In genomic region chr7:4557167-4557560, GRCm38 (mm10) we compare ENCODE assay signal across 17 mouse cellular contexts. TPM values are rescaled to one million over a fixed set of nuclear protein-coding genes. Genes with fewer than 3 reads are reported as not detected.
A peak's percentile ranks its signal among the peaks of the same experiment; 100 is the strongest.
DNase-seq lines count a peak whose midpoint lies in the region; ATAC-seq and TF ChIP-seq lines count a peak whose summit lies in the region.
"Had no signal": no experiment of that assay in that cellular context is flagged by ENCODE, and none has a peak within 500 bp of the region (broad histone marks: within the 10 kb centered on the region; RNA-seq: fewer than 3 reads in every experiment).

No protein-coding gene starts in this region.

- no peaks in the 10 kb centered on the region for H3K9me3 ChIP-seq in intestine, embryonic 15.5 days
- no peaks in the 10 kb centered on the region for H3K9me3 ChIP-seq in intestine, postnatal 0 days (ENCODE audit: control insufficient read depth)
- H3K9me3 ChIP-seq in forebrain, embryonic 14.5 days (replicated peaks; ENCODE audit: control insufficient read depth, low read length) = no peaks in the 10 kb centered on the region
- H3K9me3 ChIP-seq in hindbrain, embryonic 16.5 days (ENCODE audit: control insufficient read depth, low read length) = no peaks in the 10 kb centered on the region
- H3K9me3 ChIP-seq in neural tube, embryonic 12.5 days = no peaks in the 10 kb centered on the region
- H3K9me3 ChIP-seq: embryonic facial prominence, embryonic 15.5 days; heart, embryonic 13.5 days had no signal

- no peak overlapping the region for H3K4me3 ChIP-seq in intestine, embryonic 15.5 days (replicated peaks)
- no peak overlapping the region for H3K4me3 ChIP-seq in intestine, postnatal 0 days (ENCODE audit: low read depth, low read length)
- H3K4me3 ChIP-seq in forebrain, embryonic 14.5 days (ENCODE audit: low read depth, low read length) = no peak overlapping the region
- peak overlapping the region; percentile 12; the same call in 1 of the 2 replicates for H3K4me3 ChIP-seq in hindbrain, embryonic 16.5 days (ENCODE audit: low read length)
- H3K4me3 ChIP-seq in neural tube, embryonic 12.5 days = no peak overlapping the region
- H3K4me3 ChIP-seq: embryonic facial prominence, embryonic 15.5 days; heart, embryonic 13.5 days; layer of hippocampus, adult 2 months; myocyte had no signal

- ATAC-seq in intestine, embryonic 15.5 days = peak; percentile 65
- no peak for ATAC-seq in intestine, postnatal 0 days
- ATAC-seq in forebrain, embryonic 14.5 days = peak; percentile 49
- no peak; the same call in 1 of the 2 replicates for ATAC-seq in hindbrain, embryonic 16.5 days
- ATAC-seq in neural tube, embryonic 12.5 days (ENCODE audit: low FRiP score, low read depth) = peak; percentile 54
- no peak for ATAC-seq in erythroid progenitor cell, adult 5-6 weeks (replicated peaks; ENCODE audit: low FRiP score, poor library complexity, severe bottlenecking)

- DNase-seq in forebrain, embryonic 14.5 days (ENCODE audit: low spot score) = no peak
- DNase-seq in adrenal gland, postnatal 36 days = no peak
- DNase-seq in cerebellum, postnatal 36 days = no peak

- H3K4me1 ChIP-seq in intestine, embryonic 15.5 days (replicated peaks) = 0 out of 2 replicates have a peak, but pooled peaks cover 2% of the 10 kb centered on the region
- H3K4me1 ChIP-seq in intestine, postnatal 0 days (replicated peaks; ENCODE audit: control insufficient read depth, insufficient read depth, low read length) = no peaks in the 10 kb centered on the region
- no peaks in the 10 kb centered on the region for H3K4me1 ChIP-seq in forebrain, embryonic 14.5 days (ENCODE audit: control insufficient read depth, insufficient read depth, low read length)
- no peaks in the 10 kb centered on the region for H3K4me1 ChIP-seq in hindbrain, embryonic 16.5 days (ENCODE audit: control insufficient read depth, insufficient read depth, low read depth, low read length)
- no peaks in the 10 kb centered on the region for H3K4me1 ChIP-seq in neural tube, embryonic 12.5 days
- H3K4me1 ChIP-seq: embryonic facial prominence, embryonic 15.5 days; heart, embryonic 13.5 days had no signal

- H3K9ac ChIP-seq in intestine, embryonic 15.5 days = no peak overlapping the region
- no peak overlapping the region for H3K9ac ChIP-seq in intestine, postnatal 0 days (ENCODE audit: low read depth, low read length)
- no peak overlapping the region for H3K9ac ChIP-seq in forebrain, embryonic 14.5 days (ENCODE audit: low read length)
- 0 out of 2 replicates have a peak overlapping the region, but pooled peaks have one; percentile 3 for H3K9ac ChIP-seq in hindbrain, embryonic 16.5 days (ENCODE audit: low read depth, low read length)
- no peak overlapping the region for H3K9ac ChIP-seq in neural tube, embryonic 12.5 days
- H3K9ac ChIP-seq: embryonic facial prominence, embryonic 15.5 days; heart, embryonic 13.5 days had no signal

- no peak overlapping the region for H3K27ac ChIP-seq in intestine, embryonic 15.5 days
- no peak overlapping the region for H3K27ac ChIP-seq in intestine, postnatal 0 days (ENCODE audit: low read depth, low read length)
- H3K27ac ChIP-seq in forebrain, embryonic 14.5 days (ENCODE audit: low read depth, low read length) = no peak overlapping the region
- no peak overlapping the region; the same call in 1 of the 2 replicates for H3K27ac ChIP-seq in hindbrain, embryonic 16.5 days (ENCODE audit: low read depth, low read length)
- H3K27ac ChIP-seq in neural tube, embryonic 12.5 days = no peak overlapping the region
- H3K27ac ChIP-seq: embryonic facial prominence, embryonic 15.5 days; heart, embryonic 13.5 days; layer of hippocampus, adult 2 months had no signal

- TF ChIP-seq CTCF in intestine, postnatal 0 days (IDR thresholded peaks at IDR 0.05; ENCODE audit: low read depth) = no peak

- no peak overlapping the region for H3K4me2 ChIP-seq in intestine, embryonic 15.5 days (replicated peaks)
- no peak overlapping the region for H3K4me2 ChIP-seq in intestine, postnatal 0 days (replicated peaks; ENCODE audit: low read depth)
- H3K4me2 ChIP-seq in forebrain, embryonic 14.5 days (ENCODE audit: low read length) = peak overlapping the region; percentile 24; the same call in 1 of the 2 replicates
- H3K4me2 ChIP-seq in hindbrain, embryonic 16.5 days (ENCODE audit: low read length) = peak overlapping the region; percentile 50
- 0 out of 2 replicates have a peak overlapping the region, but pooled peaks have one; percentile 22 for H3K4me2 ChIP-seq in neural tube, embryonic 12.5 days (replicated peaks)
- H3K4me2 ChIP-seq: embryonic facial prominence, embryonic 15.5 days; heart, embryonic 13.5 days had no signal

- WGBS in intestine, embryonic 15.5 days = 66% methylated on average over 6 of the region's 6 CpGs
- WGBS in intestine, postnatal 0 days = 62% methylated on average over 6 of the region's 6 CpGs
- WGBS in forebrain, embryonic 14.5 days = 67% methylated on average over 6 of the region's 6 CpGs
- 72% methylated on average over 6 of the region's 6 CpGs for WGBS in hindbrain, embryonic 16.5 days
- 72% methylated on average over 6 of the region's 6 CpGs for WGBS in neural tube, embryonic 12.5 days

- no peaks in the 10 kb centered on the region for H3K27me3 ChIP-seq in intestine, embryonic 15.5 days (replicated peaks)
- H3K27me3 ChIP-seq in intestine, postnatal 0 days (replicated peaks; ENCODE audit: control insufficient read depth, insufficient read depth, low read length) = no peaks in the 10 kb centered on the region
- H3K27me3 ChIP-seq in forebrain, embryonic 14.5 days (replicated peaks; ENCODE audit: control insufficient read depth, insufficient read depth, low read length) = no peaks in the 10 kb centered on the region
- H3K27me3 ChIP-seq in hindbrain, embryonic 16.5 days (replicated peaks; ENCODE audit: control insufficient read depth, insufficient read depth, low read length) = no peaks in the 10 kb centered on the region
- H3K27me3 ChIP-seq in neural tube, embryonic 12.5 days (replicated peaks) = no peaks in the 10 kb centered on the region
- H3K27me3 ChIP-seq: embryonic facial prominence, embryonic 15.5 days had no signal

- no peaks in the 10 kb centered on the region for H3K36me3 ChIP-seq in intestine, embryonic 15.5 days
- H3K36me3 ChIP-seq in intestine, postnatal 0 days (ENCODE audit: control insufficient read depth, insufficient read depth) = peaks cover 12% of the 10 kb centered on the region; the same call in 1 of the 2 replicates
- H3K36me3 ChIP-seq in forebrain, embryonic 14.5 days (ENCODE audit: control insufficient read depth, insufficient read depth, low read length) = no peaks in the 10 kb centered on the region
- H3K36me3 ChIP-seq in hindbrain, embryonic 16.5 days (ENCODE audit: control insufficient read depth, insufficient read depth, low read length) = no peaks in the 10 kb centered on the region
- no peaks in the 10 kb centered on the region for H3K36me3 ChIP-seq in neural tube, embryonic 12.5 days
- H3K36me3 ChIP-seq: embryonic facial prominence, embryonic 15.5 days; heart, embryonic 13.5 days had no signal

RNA-seq across cellular contexts. Expression of gene Syt5, which starts 9.8 kb away (rescaled TPM):
- polyA plus RNA-seq in intestine, embryonic 15.5 days (2015; fragmentation: Nextera tagmentation; extraction: Ambion mirVana) = 7.3 and 7.7 TPM in 2 replicates
- 5.3 and 5.7 TPM in 2 replicates for polyA plus RNA-seq in intestine, postnatal 0 days (2015; fragmentation: Nextera tagmentation; extraction: Ambion mirVana)
- 133 and 153 TPM in 2 replicates for polyA plus RNA-seq in forebrain, embryonic 14.5 days (2014; fragmentation: Nextera tagmentation; extraction: Ambion mirVana)
- 119 and 124 TPM in 2 replicates for polyA plus RNA-seq in hindbrain, embryonic 16.5 days (2015; fragmentation: Nextera tagmentation; extraction: Ambion mirVana)
- polyA plus RNA-seq in neural tube, embryonic 12.5 days (2016; fragmentation: Nextera tagmentation; extraction: Ambion mirVana) = 27.9 and 28.6 TPM in 2 replicates
- 1 to 10 TPM; 6.4 to 9.5 TPM for total RNA-seq in adrenal gland, postnatal 36 days (2021)
- not detected in 2 replicates for total RNA-seq in erythroid progenitor cell, adult 5-6 weeks (2015; ENCODE audit: low replicate concordance)
- not detected in 2 replicates for total RNA-seq in erythroid progenitor cell, adult 5-6 weeks (2017; ENCODE audit: low replicate concordance)
- total RNA-seq: common myeloid progenitor, adult 5-6 weeks; gastrocnemius, postnatal 36 days had no signal

RNA-seq across cellular contexts. Expression of gene Dnaaf3, which starts 24.9 kb away (rescaled TPM):
- 1.1 TPM in 2 replicates for polyA plus RNA-seq in intestine, embryonic 15.5 days (2015; fragmentation: Nextera tagmentation; extraction: Ambion mirVana)
- polyA plus RNA-seq in intestine, postnatal 0 days (2015; fragmentation: Nextera tagmentation; extraction: Ambion mirVana) = 0.33 and 0.54 TPM in 2 replicates
- polyA plus RNA-seq in forebrain, embryonic 14.5 days (2014; fragmentation: Nextera tagmentation; extraction: Ambion mirVana) = 0.55 and 0.72 TPM in 2 replicates
- 2.8 TPM in 2 replicates for polyA plus RNA-seq in hindbrain, embryonic 16.5 days (2015; fragmentation: Nextera tagmentation; extraction: Ambion mirVana)
- polyA plus RNA-seq in neural tube, embryonic 12.5 days (2016; fragmentation: Nextera tagmentation; extraction: Ambion mirVana) = 1.2 and 1.7 TPM in 2 replicates
- total RNA-seq in adrenal gland, postnatal 36 days (2021) = 1 to 10 TPM in 1 of 2 experiments, under 1 TPM in 1; 0.70 to 1.2 TPM
- total RNA-seq in erythroid progenitor cell, adult 5-6 weeks (2015; ENCODE audit: low replicate concordance) = not detected in 2 replicates
- 0.64 TPM in 1 of 2 replicates, not detected in the other for total RNA-seq in erythroid progenitor cell, adult 5-6 weeks (2017; ENCODE audit: low replicate concordance)
- total RNA-seq: gastrocnemius, postnatal 36 days had no signal

RNA-seq across cellular contexts. Expression of gene Tnni3, which starts 33.1 kb away (rescaled TPM):
- 2.2 and 3.0 TPM in 2 replicates for polyA plus RNA-seq in intestine, embryonic 15.5 days (2015; fragmentation: Nextera tagmentation; extraction: Ambion mirVana)
- 1.1 TPM in 2 replicates for polyA plus RNA-seq in intestine, postnatal 0 days (2015; fragmentation: Nextera tagmentation; extraction: Ambion mirVana)
- 0.81 and 1.7 TPM in 2 replicates for polyA plus RNA-seq in forebrain, embryonic 14.5 days (2014; fragmentation: Nextera tagmentation; extraction: Ambion mirVana)
- polyA plus RNA-seq in hindbrain, embryonic 16.5 days (2015; fragmentation: Nextera tagmentation; extraction: Ambion mirVana) = 1.7 and 2.0 TPM in 2 replicates
- 2.8 and 2.9 TPM in 2 replicates for polyA plus RNA-seq in neural tube, embryonic 12.5 days (2016; fragmentation: Nextera tagmentation; extraction: Ambion mirVana)
- under 1 TPM; 0.56 to 0.76 TPM for total RNA-seq in adrenal gland, postnatal 36 days (2021)
- not detected in 2 replicates for total RNA-seq in erythroid progenitor cell, adult 5-6 weeks (2015; ENCODE audit: low replicate concordance)
- not detected in 2 replicates for total RNA-seq in erythroid progenitor cell, adult 5-6 weeks (2017; ENCODE audit: low replicate concordance)

RNA-seq across cellular contexts. Expression of gene Tnnt1, which starts 41.0 kb away (rescaled TPM):
- polyA plus RNA-seq in intestine, embryonic 15.5 days (2015; fragmentation: Nextera tagmentation; extraction: Ambion mirVana) = 21.3 and 27.1 TPM in 2 replicates
- polyA plus RNA-seq in intestine, postnatal 0 days (2015; fragmentation: Nextera tagmentation; extraction: Ambion mirVana) = 20.1 and 24.3 TPM in 2 replicates
- 1.4 and 2.3 TPM in 2 replicates for polyA plus RNA-seq in forebrain, embryonic 14.5 days (2014; fragmentation: Nextera tagmentation; extraction: Ambion mirVana)
- polyA plus RNA-seq in hindbrain, embryonic 16.5 days (2015; fragmentation: Nextera tagmentation; extraction: Ambion mirVana) = 3.7 and 15.9 TPM in 2 replicates
- 58.1 and 75.1 TPM in 2 replicates for polyA plus RNA-seq in neural tube, embryonic 12.5 days (2016; fragmentation: Nextera tagmentation; extraction: Ambion mirVana)
- 1 to 10 TPM; 1.0 to 1.8 TPM for total RNA-seq in adrenal gland, postnatal 36 days (2021)
- total RNA-seq in erythroid progenitor cell, adult 5-6 weeks (2015; ENCODE audit: low replicate concordance) = 1.4 TPM in 1 of 2 replicates, not detected in the other
- 3.9 TPM in 1 of 2 replicates, not detected in the other for total RNA-seq in erythroid progenitor cell, adult 5-6 weeks (2017; ENCODE audit: low replicate concordance)

RNA-seq across cellular contexts. Expression of gene Ptprh, which starts 46.7 kb away (rescaled TPM):
- polyA plus RNA-seq in intestine, embryonic 15.5 days (2015; fragmentation: Nextera tagmentation; extraction: Ambion mirVana) = 1.1 and 1.6 TPM in 2 replicates
- 16.7 and 17.1 TPM in 2 replicates for polyA plus RNA-seq in intestine, postnatal 0 days (2015; fragmentation: Nextera tagmentation; extraction: Ambion mirVana)
- not detected in 2 replicates for polyA plus RNA-seq in forebrain, embryonic 14.5 days (2014; fragmentation: Nextera tagmentation; extraction: Ambion mirVana)
- 0.91 and 1.1 TPM in 2 replicates for polyA plus RNA-seq in hindbrain, embryonic 16.5 days (2015; fragmentation: Nextera tagmentation; extraction: Ambion mirVana)
- polyA plus RNA-seq in neural tube, embryonic 12.5 days (2016; fragmentation: Nextera tagmentation; extraction: Ambion mirVana) = not detected in 2 replicates
- not detected for total RNA-seq in adrenal gland, postnatal 36 days (2021)
- total RNA-seq in erythroid progenitor cell, adult 5-6 weeks (2015; ENCODE audit: low replicate concordance) = not detected in 2 replicates
- not detected in 2 replicates for total RNA-seq in erythroid progenitor cell, adult 5-6 weeks (2017; ENCODE audit: low replicate concordance)
- total RNA-seq: common myeloid progenitor, adult 5-6 weeks; gastrocnemius, postnatal 36 days; heart, postnatal 4 days had no signal
- polyA plus RNA-seq: embryonic facial prominence, embryonic 15.5 days; kidney, embryonic 16.5 days; myocyte; urinary bladder, adult 2 months had no signal

Comparison
In these comparisons a context has a peak if more than half of its experiments do, and no peak if none do; other contexts are left out.
1. ATAC-seq: peak in intestine, embryonic 15.5 days (single experiment), forebrain, embryonic 14.5 days (single experiment) and neural tube, embryonic 12.5 days (single experiment); none in intestine, postnatal 0 days (single experiment), hindbrain, embryonic 16.5 days (single experiment) and erythroid progenitor cell, adult 5-6 weeks (single experiment).
2. H3K4me2 ChIP-seq: peak in forebrain, embryonic 14.5 days (single experiment), hindbrain, embryonic 16.5 days (single experiment) and neural tube, embryonic 12.5 days (single experiment); none in intestine, embryonic 15.5 days (single experiment) and intestine, postnatal 0 days (single experiment).